Mouse (Mus musculus): ENCODE data around the gene Gpr157.

The Gpr157 gene

GRCm38 (mm10) chr4:150155301-150155700 lies 68.1 kb downstream of the Gpr157 start:
- DNase-seq, result no peak
